In genomic region chr2:130657541-130657940, GRCm38 (mm10) we compare ENCODE assay signal across 11 mouse cellular contexts. TPM values are rescaled to one million over a fixed set of nuclear protein-coding genes. Genes with fewer than 3 reads are reported as not detected.
DNase-seq lines count a peak whose midpoint lies in the region; ATAC-seq lines count a peak whose summit lies in the region.
"Had no signal": no experiment of that assay in that cellular context is flagged by ENCODE, and none has a peak within 500 bp of the region (broad histone marks: within the 10 kb centered on the region; RNA-seq: fewer than 3 reads in every experiment).

No protein-coding gene starts in this region.

- DNase-seq in frontal cortex, postnatal 25 days (ENCODE audit: low spot score in 2 of 2) = peak; percentile 54 to 61
- peak; percentile 51 to 63 for DNase-seq in layer of hippocampus, postnatal 25 days (ENCODE audit: extremely low spot score in 1 of 2, low spot score in 1 of 2)
- DNase-seq in right cerebral cortex, adult 2 months (ENCODE audit: low spot score in 2 of 2) = peak; percentile 85 to 88
- DNase-seq in embryo, embryonic 9.5 days (ENCODE audit: extremely low spot score) = no peak
- DNase-seq in embryo, embryonic 10 days (ENCODE audit: low spot score) = no peak
- DNase-seq in cerebellum, adult 18-20 months = no peak
- DNase-seq: cerebellum, adult 2 months; forebrain, postnatal 0 days; kidney, adult 18-20 months; lung, adult 2 months had no signal

- ATAC-seq in frontal cortex, adult (ENCODE audit: low TSS enrichment) = peak; percentile 81
- ATAC-seq: forebrain, postnatal 0 days had no signal

RNA-seq across cellular contexts. Expression of gene Ddrgk1, which starts 6.9 kb away (rescaled TPM):
- 10 to 100 TPM; 84.1 to 88.1 TPM for total RNA-seq in layer of hippocampus, postnatal 25 days (2021)

RNA-seq across cellular contexts. Expression of gene Itpa, which starts 9.9 kb away (rescaled TPM):
- total RNA-seq in layer of hippocampus, postnatal 25 days (2021) = 10 to 100 TPM; 34.8 to 41.4 TPM

RNA-seq across cellular contexts. Expression of gene Lzts3, which starts 14.9 kb away (rescaled TPM):
- 100 to 1,000 TPM; 159 to 163 TPM for total RNA-seq in layer of hippocampus, postnatal 25 days (2021)

RNA-seq across cellular contexts. Expression of gene Ubox5, which starts 27.7 kb away (rescaled TPM):
- 1 to 10 TPM; 9.2 to 9.7 TPM for total RNA-seq in layer of hippocampus, postnatal 25 days (2021)

RNA-seq across cellular contexts. Expression of gene Fastkd5, which starts 27.7 kb away (rescaled TPM):
- total RNA-seq in layer of hippocampus, postnatal 25 days (2021) = 1 to 10 TPM; 7.9 to 9.1 TPM

Comparison
In these comparisons a context has a peak if more than half of its experiments do, and no peak if none do; other contexts are left out.
1. DNase-seq: peak in frontal cortex, postnatal 25 days (2 of 2), layer of hippocampus, postnatal 25 days (2 of 2) and right cerebral cortex, adult 2 months (2 of 2); none in embryo, embryonic 9.5 days (single experiment), embryo, embryonic 10 days (single experiment) and cerebellum, adult 18-20 months (0 of 2).